In genomic region chr10:7779751-7780237, GRCm38 (mm10) we compare ENCODE assay signal across 8 mouse cellular contexts. TPM values are rescaled to one million over a fixed set of nuclear protein-coding genes. Genes with fewer than 3 reads are reported as not detected.
DNase-seq lines count a peak whose midpoint lies in the region; ATAC-seq lines count a peak whose summit lies in the region.

No protein-coding gene starts in this region.

- H3K9ac ChIP-seq in heart, embryonic 14.5 days (ENCODE audit: low read length), result peak overlapping the region; percentile 90
- peak overlapping the region; percentile 80; the same call in 1 of the 2 replicates for H3K9ac ChIP-seq in hindbrain, embryonic 11.5 days (ENCODE audit: low read depth, low read length)
- H3K9ac ChIP-seq in midbrain, embryonic 12.5 days (replicated peaks), result peak overlapping the region; percentile 88

- WGBS in heart, embryonic 14.5 days, result 19% methylated on average over 7 of the region's 7 CpGs
- 23% methylated on average over 7 of the region's 7 CpGs for WGBS in hindbrain, embryonic 11.5 days
- 22% methylated on average over 7 of the region's 7 CpGs for WGBS in midbrain, embryonic 12.5 days

- H3K27ac ChIP-seq in heart, embryonic 14.5 days (replicated peaks in 1 of 2; ENCODE audit: control insufficient read depth in 1 of 2, insufficient read depth in 1 of 2, low read depth in 2 of 2, low read length in 2 of 2), result peak overlapping the region in 1 of 2 experiments; percentile 64; a peak in 1 of 4 replicates
- H3K27ac ChIP-seq in hindbrain, embryonic 11.5 days (ENCODE audit: low read depth, low read length), result no peak overlapping the region
- no peak overlapping the region for H3K27ac ChIP-seq in midbrain, embryonic 12.5 days (replicated peaks)

- intact Hi-C loops in left cerebral cortex, postnatal 4 days (cut with DNase I), result no loop called here

- no peak for DNase-seq in heart, adult 9 months (ENCODE audit: low spot score in 2 of 2)
- DNase-seq in adipocyte (ENCODE audit: low spot score), result peak; percentile 93
- DNase-seq in hindbrain, embryonic 11.5 days (ENCODE audit: low spot score), result no peak
- no peak for DNase-seq in retina, postnatal 1 day
- no peak for DNase-seq in thymus, adult 18-20 months
- no peak for DNase-seq in left cerebral cortex, postnatal 4 days

- ATAC-seq in heart, embryonic 14.5 days (ENCODE audit: insufficient number of reproducible peaks, insufficient read depth, low FRiP score, low read depth), result no peak
- no peak for ATAC-seq in hindbrain, embryonic 11.5 days (ENCODE audit: low FRiP score)
- ATAC-seq in midbrain, embryonic 12.5 days (ENCODE audit: low FRiP score, low read depth), result no peak

- no peaks in the 10 kb centered on the region for H3K4me1 ChIP-seq in heart, embryonic 14.5 days (ENCODE audit: control insufficient read depth in 2 of 2, insufficient read depth in 2 of 2, low read length in 2 of 2)
- H3K4me1 ChIP-seq in hindbrain, embryonic 11.5 days (replicated peaks; ENCODE audit: control insufficient read depth, insufficient read depth, low read length), result no peaks in the 10 kb centered on the region
- 0 out of 2 replicates have a peak, but pooled peaks cover 11% of the 10 kb centered on the region for H3K4me1 ChIP-seq in midbrain, embryonic 12.5 days

- H3K4me2 ChIP-seq in heart, embryonic 14.5 days (ENCODE audit: low read length), result peak overlapping the region; percentile 76
- H3K4me2 ChIP-seq in hindbrain, embryonic 11.5 days (replicated peaks; ENCODE audit: low read depth, low read length), result peak overlapping the region; percentile 63
- H3K4me2 ChIP-seq in midbrain, embryonic 12.5 days (replicated peaks), result peak overlapping the region; percentile 76

- peak overlapping the region; percentile 91 to 97 for H3K4me3 ChIP-seq in heart, embryonic 14.5 days (ENCODE audit: control insufficient read depth in 1 of 2, insufficient read depth in 1 of 2, low read depth in 1 of 2, low read length in 2 of 2)
- H3K4me3 ChIP-seq in hindbrain, embryonic 11.5 days (ENCODE audit: low read depth, low read length), result peak overlapping the region; percentile 87
- peak overlapping the region; percentile 97 for H3K4me3 ChIP-seq in midbrain, embryonic 12.5 days

- no peaks in the 10 kb centered on the region for H3K27me3 ChIP-seq in heart, embryonic 14.5 days (ENCODE audit: control insufficient read depth, insufficient read depth, low read length)
- no peaks in the 10 kb centered on the region for H3K27me3 ChIP-seq in hindbrain, embryonic 11.5 days (ENCODE audit: control insufficient read depth, insufficient read depth, low read length)
- H3K27me3 ChIP-seq in midbrain, embryonic 12.5 days, result no peaks in the 10 kb centered on the region

- no peaks in the 10 kb centered on the region for H3K9me3 ChIP-seq in heart, embryonic 14.5 days (ENCODE audit: control insufficient read depth, low read length)
- no peaks in the 10 kb centered on the region for H3K9me3 ChIP-seq in hindbrain, embryonic 11.5 days (ENCODE audit: control insufficient read depth, low read length)
- no peaks in the 10 kb centered on the region for H3K9me3 ChIP-seq in midbrain, embryonic 12.5 days

- H3K36me3 ChIP-seq in heart, embryonic 14.5 days (ENCODE audit: control insufficient read depth, insufficient read depth, low read length), result peaks cover 26% of the 10 kb centered on the region
- no peaks in the 10 kb centered on the region for H3K36me3 ChIP-seq in hindbrain, embryonic 11.5 days (ENCODE audit: control insufficient read depth, insufficient read depth, low read length)
- peaks cover 27% of the 10 kb centered on the region for H3K36me3 ChIP-seq in midbrain, embryonic 12.5 days

RNA-seq across cellular contexts. Expression of gene Ginm1, which starts 12.8 kb away (rescaled TPM):
- polyA plus RNA-seq in heart, embryonic 14.5 days (2014; fragmentation: Nextera tagmentation; extraction: Ambion mirVana), result 80.4 and 89.8 TPM in 2 replicates
- 53.1 and 57.1 TPM in 2 replicates for polyA plus RNA-seq in hindbrain, embryonic 11.5 days (2014; fragmentation: Nextera tagmentation; extraction: Ambion mirVana)
- polyA plus RNA-seq in midbrain, embryonic 12.5 days (2016; fragmentation: Nextera tagmentation; extraction: Ambion mirVana), result 53.8 and 56.9 TPM in 2 replicates
- 10 to 100 TPM; 22.7 to 25.1 TPM for total RNA-seq in left cerebral cortex, postnatal 4 days (2021)

RNA-seq across cellular contexts. Expression of gene Ppil4, which starts 12.9 kb away (rescaled TPM):
- 26.3 and 27.8 TPM in 2 replicates for polyA plus RNA-seq in heart, embryonic 14.5 days (2014; fragmentation: Nextera tagmentation; extraction: Ambion mirVana)
- 47.1 and 51.0 TPM in 2 replicates for polyA plus RNA-seq in hindbrain, embryonic 11.5 days (2014; fragmentation: Nextera tagmentation; extraction: Ambion mirVana)
- 49.7 and 50.4 TPM in 2 replicates for polyA plus RNA-seq in midbrain, embryonic 12.5 days (2016; fragmentation: Nextera tagmentation; extraction: Ambion mirVana)
- 10 to 100 TPM; 39.3 to 45.6 TPM for total RNA-seq in left cerebral cortex, postnatal 4 days (2021)

RNA-seq across cellular contexts. Expression of gene Zc3h12d, which starts 52.5 kb away (rescaled TPM):
- 0.14 and 0.18 TPM in 2 replicates for polyA plus RNA-seq in heart, embryonic 14.5 days (2014; fragmentation: Nextera tagmentation; extraction: Ambion mirVana)
- polyA plus RNA-seq in hindbrain, embryonic 11.5 days (2014; fragmentation: Nextera tagmentation; extraction: Ambion mirVana), result 0.05 and 0.06 TPM in 2 replicates
- 0.08 and 0.09 TPM in 2 replicates for polyA plus RNA-seq in midbrain, embryonic 12.5 days (2016; fragmentation: Nextera tagmentation; extraction: Ambion mirVana)
- total RNA-seq in left cerebral cortex, postnatal 4 days (2021), result under 1 TPM; 0.18 to 0.22 TPM

RNA-seq across cellular contexts. Expression of gene Katna1, which starts 54.0 kb away (rescaled TPM):
- polyA plus RNA-seq in heart, embryonic 14.5 days (2014; fragmentation: Nextera tagmentation; extraction: Ambion mirVana), result 33.5 and 34.2 TPM in 2 replicates
- polyA plus RNA-seq in hindbrain, embryonic 11.5 days (2014; fragmentation: Nextera tagmentation; extraction: Ambion mirVana), result 66.5 and 68.7 TPM in 2 replicates
- 51.5 and 56.5 TPM in 2 replicates for polyA plus RNA-seq in midbrain, embryonic 12.5 days (2016; fragmentation: Nextera tagmentation; extraction: Ambion mirVana)
- total RNA-seq in left cerebral cortex, postnatal 4 days (2021), result 10 to 100 TPM; 19.2 to 20.9 TPM
